Mouse (Mus musculus) heart, embryonic 15.5 days (tissue): ENCODE data around the gene Cmc2. TPM values are rescaled to one million over a fixed set of nuclear protein-coding genes. Genes with fewer than 3 reads are reported as not detected.

Source experiments
- ATAC-seq: fragments of 200-750 bp; cut with Nextera tagmentation; replicated peaks from 2 replicates; pipeline ENCODE4 v1.8.0; 2017; ENCODE audit warnings: low read depth, moderate TSS enrichment; ENCODE audit not compliant: insufficient number of reproducible peaks, insufficient read depth, low FRiP score
- H3K27ac ChIP-seq: fragments of 300-500 bp; sonication (generic); 2 replicates; pipeline ENCODE4 v1.5.1; 2015; ENCODE audit warnings: mild to moderate bottlenecking, inconsistent platforms
- H3K27me3 ChIP-seq: fragments of 300-500 bp; sonication (generic); 2 replicates; pipeline ENCODE4 v1.6.1; 2015; ENCODE audit warnings: inconsistent platforms
- H3K36me3 ChIP-seq: fragments of 300-500 bp; sonication (generic); 2 replicates; pipeline ENCODE4 v1.6.1; 2015; ENCODE audit warnings: mild to moderate bottlenecking, inconsistent platforms
- H3K4me1 ChIP-seq: fragments of 300-500 bp; sonication (generic); replicated peaks from 2 replicates; pipeline ENCODE4 v1.6.1; 2015; ENCODE audit warnings: inconsistent platforms
- H3K4me2 ChIP-seq: fragments of 300-500 bp; sonication (generic); 2 replicates; pipeline ENCODE4 v1.6.1; 2015; ENCODE audit warnings: inconsistent platforms, mild to moderate bottlenecking, moderate library complexity
- H3K4me3 ChIP-seq: fragments of 300-500 bp; sonication (generic); 2 replicates; pipeline ENCODE4 v1.5.1; 2015; ENCODE audit warnings: mild to moderate bottlenecking, inconsistent platforms
- H3K9ac ChIP-seq: fragments of 300-500 bp; sonication (generic); 2 replicates; pipeline ENCODE4 v1.6.1; 2015; ENCODE audit warnings: mild to moderate bottlenecking, inconsistent platforms
- H3K9me3 ChIP-seq: fragments of 300-500 bp; sonication (generic); replicated peaks from 2 replicates; pipeline ENCODE4 v1.6.1; 2016; ENCODE audit warnings: inconsistent platforms
- WGBS: fragments of 180-500 bp; shearing (Covaris S2); methylation state at CpG from one replicate; pipeline ENCODE4 v1.1.7; 2015; ENCODE audit warnings: mixed read lengths; 5-methylcytosine and 5-hydroxymethylcytosine counted together
- polyA plus RNA-seq: library from polyadenylated mRNA; unstranded; fragments of >200 nt; fragmentation: Nextera tagmentation; extraction: Ambion mirVana; gene quantifications from 2 replicates; pipeline ENCODE4 v1.2.1, GENCODE M21; 2015

The Cmc2 gene
- polyA plus RNA-seq, 1 experiment from 2014 or later = 142 TPM

- under 1% methylated on average over 62 of the region's 62 CpGs for WGBS
- peak; percentile 55 for ATAC-seq
These were observed 22.5 kb upstream of the Cmc2 start for GRCm38 (mm10) chr8:116943555-116944384.

GRCm38 (mm10) chr8:116943161-116943554 lies 21.9 kb upstream of the Cmc2 start, which contains the start of gene Atmin:
Gene Atmin, plus strand, starts transcription at chr8:116943393.
- H3K4me2 ChIP-seq = peak within 1 kb of the TSS; percentile 86
- H3K4me1 ChIP-seq = peaks cover 47% of the 10 kb centered on the region
- H3K27ac ChIP-seq = peak within 1 kb of the TSS; percentile 64
- H3K36me3 ChIP-seq = no peaks in the 10 kb centered on the region
- H3K27me3 ChIP-seq = no peaks in the 10 kb centered on the region
- no peaks in the 10 kb centered on the region for H3K9me3 ChIP-seq
- under 1% methylated on average over 45 of the region's 46 CpGs for WGBS
- peak; percentile 79 for ATAC-seq
- peak within 1 kb of the TSS; percentile 94 for H3K9ac ChIP-seq
- H3K4me3 ChIP-seq = peak within 1 kb of the TSS; percentile 98

More at GRCm38 (mm10) chr8:116943555-116944384, 22.5 kb upstream of the Cmc2 start:
- Histone ChIP-seq H3K27me3 (no peaks in the 10 kb centered on the region), H3K4me1 (peaks cover 52% of the 10 kb centered on the region), H3K9me3 (no peaks in the 10 kb centered on the region), H3K4me2 (peak overlapping the region; percentile 86), H3K27ac (peak overlapping the region; percentile 64), H3K4me3 (peak overlapping the region; percentile 98), H3K36me3 (no peaks in the 10 kb centered on the region), H3K9ac (peak overlapping the region; percentile 94)

- 65% methylated on average over 12 of the region's 12 CpGs for WGBS
- H3K4me2 ChIP-seq = peak overlapping the region; percentile 86; the same call in 1 of the 2 replicates
- H3K27ac ChIP-seq = no peak overlapping the region
- peaks cover 40% of the 10 kb centered on the region for H3K4me1 ChIP-seq
- no peak for ATAC-seq
- no peak overlapping the region for H3K4me3 ChIP-seq
- no peaks in the 10 kb centered on the region for H3K27me3 ChIP-seq
- no peaks in the 10 kb centered on the region for H3K9me3 ChIP-seq
- H3K36me3 ChIP-seq = 0 out of 2 replicates have a peak, but pooled peaks cover under 1% of the 10 kb centered on the region
- no peak overlapping the region for H3K9ac ChIP-seq
These were observed 21.2 kb upstream of the Cmc2 start for GRCm38 (mm10) chr8:116942284-116943058.

DNA sequence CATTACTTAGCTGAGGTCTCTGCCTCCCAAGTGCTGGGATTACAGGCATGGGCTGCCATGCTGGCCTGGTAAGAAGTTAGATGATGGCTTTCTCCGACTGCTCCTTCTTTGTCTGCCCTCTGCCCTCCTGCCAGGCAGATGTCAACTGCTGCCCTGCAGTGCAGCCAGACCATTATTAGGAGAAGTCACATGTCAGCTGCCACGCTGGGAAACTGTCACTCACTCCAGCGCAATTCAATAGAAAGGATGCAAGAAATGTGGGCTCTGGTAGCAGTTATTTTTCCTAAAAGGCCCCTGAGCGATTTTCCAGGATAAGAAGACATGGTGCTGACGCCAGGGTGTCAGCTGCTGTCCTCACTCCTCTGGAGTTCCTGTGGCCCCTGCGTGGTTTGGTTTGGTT lies 14.3 kb upstream of the Cmc2 start:
- H3K4me1 ChIP-seq = no peaks in the 10 kb centered on the region
- no peak for ATAC-seq
- H3K4me2 ChIP-seq = no peak overlapping the region
- no peak overlapping the region for H3K4me3 ChIP-seq
- no peaks in the 10 kb centered on the region for H3K27me3 ChIP-seq
- 82% methylated on average over 6 of the region's 6 CpGs for WGBS
- H3K9me3 ChIP-seq = no peaks in the 10 kb centered on the region
- peaks cover 59% of the 10 kb centered on the region; the same call in 1 of the 2 replicates for H3K36me3 ChIP-seq
- H3K9ac ChIP-seq = no peak overlapping the region
- no peak overlapping the region for H3K27ac ChIP-seq

DNA sequence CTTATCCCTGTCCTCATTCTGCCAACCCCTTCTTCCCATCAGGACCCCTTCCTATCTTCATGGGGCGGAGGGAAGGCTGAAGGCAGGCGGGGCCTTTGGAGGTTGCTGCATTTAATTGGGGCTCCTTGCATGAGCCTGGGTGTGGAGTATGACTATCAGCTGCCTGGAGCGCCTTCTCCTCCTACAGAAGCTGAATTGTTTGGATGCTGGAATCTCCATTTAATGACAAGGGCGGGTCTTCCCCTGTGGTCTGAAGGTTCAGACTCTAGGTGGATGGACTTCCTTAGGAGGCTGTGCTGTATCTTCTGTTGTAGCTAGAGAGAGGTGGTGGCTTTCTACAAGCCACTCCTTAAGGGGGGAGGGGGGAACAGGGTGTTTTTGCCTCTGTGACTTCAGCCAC lies 13.7 kb upstream of the Cmc2 start:
- peaks cover 59% of the 10 kb centered on the region; the same call in 1 of the 2 replicates for H3K36me3 ChIP-seq
- WGBS = 87% methylated on average over 4 of the region's 4 CpGs
- H3K4me1 ChIP-seq = no peaks in the 10 kb centered on the region
- no peak overlapping the region for H3K9ac ChIP-seq
- no peak overlapping the region for H3K27ac ChIP-seq
- ATAC-seq = no peak
- H3K9me3 ChIP-seq = no peaks in the 10 kb centered on the region
- no peaks in the 10 kb centered on the region for H3K27me3 ChIP-seq
- no peak overlapping the region for H3K4me2 ChIP-seq
- H3K4me3 ChIP-seq = no peak overlapping the region

- no peaks in the 10 kb centered on the region for H3K9me3 ChIP-seq
- H3K27me3 ChIP-seq = no peaks in the 10 kb centered on the region
- H3K27ac ChIP-seq = no peak overlapping the region
- no peak overlapping the region for H3K4me3 ChIP-seq
- WGBS = 87% methylated on average over 5 of the region's 5 CpGs
- peaks cover 24% of the 10 kb centered on the region; the same call in 1 of the 2 replicates for H3K36me3 ChIP-seq
- no peaks in the 10 kb centered on the region for H3K4me1 ChIP-seq
- no peak overlapping the region for H3K9ac ChIP-seq
- no peak overlapping the region for H3K4me2 ChIP-seq
- no peak for ATAC-seq
These were observed 7.3 kb upstream of the Cmc2 start for GRCm38 (mm10) chr8:116928588-116928987.

GRCm38 (mm10) chr8:116927880-116928279 lies 6.6 kb upstream of the Cmc2 start:
- Histone ChIP-seq H3K36me3 (peaks cover 17% of the 10 kb centered on the region; the same call in 1 of the 2 replicates), H3K27ac (no peak overlapping the region), H3K4me2 (no peak overlapping the region), H3K9me3 (no peaks in the 10 kb centered on the region), H3K4me3 (no peak overlapping the region), H3K27me3 (no peaks in the 10 kb centered on the region), H3K9ac (no peak overlapping the region), H3K4me1 (no peaks in the 10 kb centered on the region)
- no peak for ATAC-seq
- WGBS = 82% methylated on average over 9 of the region's 9 CpGs

GRCm38 (mm10) chr8:116923526-116923925 lies 2.3 kb upstream of the Cmc2 start:
- H3K4me1 ChIP-seq = peaks cover 13% of the 10 kb centered on the region
- H3K9me3 ChIP-seq = no peaks in the 10 kb centered on the region
- H3K4me3 ChIP-seq = no peak overlapping the region
- H3K27me3 ChIP-seq = no peaks in the 10 kb centered on the region
- no peak overlapping the region for H3K27ac ChIP-seq
- 78% methylated on average over 8 of the region's 8 CpGs for WGBS
- H3K9ac ChIP-seq = no peak overlapping the region
- peaks cover 2% of the 10 kb centered on the region; the same call in 1 of the 2 replicates for H3K36me3 ChIP-seq
- no peak for ATAC-seq
- no peak overlapping the region for H3K4me2 ChIP-seq

GRCm38 (mm10) chr8:116922060-116922757 lies 954 bp upstream of the Cmc2 start:
- Histone ChIP-seq H3K36me3 (peaks cover 3% of the 10 kb centered on the region; the same call in 1 of the 2 replicates), H3K27ac (peak overlapping the region; percentile 96), H3K9ac (peak overlapping the region; percentile 76), H3K27me3 (no peaks in the 10 kb centered on the region), H3K4me2 (peak overlapping the region; percentile 72), H3K4me3 (peak overlapping the region; percentile 81), H3K4me1 (peaks cover 13% of the 10 kb centered on the region), H3K9me3 (no peaks in the 10 kb centered on the region)
- WGBS = 28% methylated on average over 17 of the region's 17 CpGs
- ATAC-seq = no peak

GRCm38 (mm10) chr8:116921005-116921336 lies 284 bp downstream of the Cmc2 start:
- Histone ChIP-seq H3K9me3 (no peaks in the 10 kb centered on the region), H3K9ac (peak overlapping the region; percentile 76), H3K27ac (peak overlapping the region; percentile 96), H3K27me3 (no peaks in the 10 kb centered on the region), H3K4me2 (peak overlapping the region; percentile 72), H3K4me3 (peak overlapping the region; percentile 81), H3K4me1 (peaks cover 13% of the 10 kb centered on the region), H3K36me3 (peaks cover 3% of the 10 kb centered on the region; the same call in 1 of the 2 replicates)
- peak; percentile 64 for ATAC-seq
- WGBS = 0% methylated on average over 22 of the region's 22 CpGs

DNA sequence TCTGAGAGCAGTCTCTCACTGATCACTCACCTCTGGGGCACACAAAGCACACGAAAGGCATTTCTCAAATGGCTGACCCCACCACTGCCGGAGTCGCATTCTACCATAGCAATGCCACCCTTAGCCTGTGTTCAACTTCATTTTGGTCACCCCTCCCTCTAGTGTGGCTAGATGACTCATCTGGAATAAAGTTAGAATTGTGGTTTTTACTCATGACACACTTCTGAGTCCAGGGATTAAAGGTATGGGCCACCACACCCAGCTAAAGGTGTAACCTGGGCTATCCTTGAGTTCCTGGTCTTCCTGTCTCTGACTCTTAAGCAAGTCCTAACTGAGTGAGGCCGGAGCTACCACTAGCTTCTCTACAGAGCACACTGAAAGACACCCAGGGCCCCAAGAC lies 15.4 kb downstream of the Cmc2 start:
- no peak; the same call in 1 of the 2 replicates for ATAC-seq
- Histone ChIP-seq H3K9ac (no peak overlapping the region), H3K36me3 (peaks cover 23% of the 10 kb centered on the region), H3K4me1 (no peaks in the 10 kb centered on the region), H3K4me3 (no peak overlapping the region), H3K27ac (no peak overlapping the region), H3K4me2 (no peak overlapping the region), H3K9me3 (no peaks in the 10 kb centered on the region), H3K27me3 (no peaks in the 10 kb centered on the region)
- 88% methylated on average over 4 of the region's 4 CpGs for WGBS
